ENCODE assay signal across 25 mouse cellular contexts in the genomic region with DNA sequence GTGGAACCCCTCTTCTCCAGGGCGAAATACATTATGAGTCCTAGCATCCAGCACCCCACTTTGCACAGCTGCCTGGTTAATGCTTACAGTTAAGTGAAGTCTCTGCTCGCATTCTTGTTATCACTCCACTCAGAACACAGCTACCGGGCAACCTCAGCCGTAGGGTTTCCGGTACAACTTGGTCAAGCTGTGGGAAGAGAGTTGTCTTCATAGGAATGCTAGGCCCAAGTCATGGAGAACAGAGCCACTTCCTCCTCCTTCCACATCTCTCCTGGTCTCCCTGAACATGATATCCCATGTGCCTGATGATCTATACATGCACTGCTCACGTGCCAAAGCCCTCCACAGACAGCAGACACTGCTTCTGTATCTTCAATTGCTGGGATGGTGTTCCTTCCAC. TPM values are rescaled to one million over a fixed set of nuclear protein-coding genes. Genes with fewer than 3 reads are reported as not detected.
DNase-seq lines count a peak whose midpoint lies in the region; ATAC-seq lines count a peak whose summit lies in the region.
"Had no signal": no experiment of that assay in that cellular context is flagged by ENCODE, and none has a peak within 500 bp of the region (broad histone marks: within the 10 kb centered on the region; RNA-seq: fewer than 3 reads in every experiment).

No protein-coding gene starts in this region.

- H3K9me3 ChIP-seq in heart, embryonic 11.5 days (replicated peaks; ENCODE audit: control insufficient read depth, low read length): no peaks in the 10 kb centered on the region
- no peaks in the 10 kb centered on the region for H3K9me3 ChIP-seq in heart, embryonic 10.5 days
- no peaks in the 10 kb centered on the region for H3K9me3 ChIP-seq in midbrain, embryonic 11.5 days (ENCODE audit: control insufficient read depth, low read length)
- no peaks in the 10 kb centered on the region for H3K9me3 ChIP-seq in midbrain, embryonic 16.5 days (replicated peaks; ENCODE audit: control insufficient read depth, low read length, poor library complexity, severe bottlenecking)

- no peak overlapping the region for H3K27ac ChIP-seq in heart, embryonic 11.5 days (ENCODE audit: low read depth, low read length)
- H3K27ac ChIP-seq in heart, embryonic 10.5 days: no peak overlapping the region
- H3K27ac ChIP-seq in midbrain, embryonic 11.5 days (ENCODE audit: low read depth, low read length): no peak overlapping the region
- no peak overlapping the region for H3K27ac ChIP-seq in midbrain, embryonic 16.5 days (ENCODE audit: low read length)

- no peaks in the 10 kb centered on the region for H3K36me3 ChIP-seq in heart, embryonic 11.5 days (ENCODE audit: control insufficient read depth, insufficient read depth, low read length)
- no peaks in the 10 kb centered on the region for H3K36me3 ChIP-seq in heart, embryonic 10.5 days
- no peaks in the 10 kb centered on the region for H3K36me3 ChIP-seq in midbrain, embryonic 11.5 days (ENCODE audit: control insufficient read depth, insufficient read depth, low read length)
- no peaks in the 10 kb centered on the region for H3K36me3 ChIP-seq in midbrain, embryonic 16.5 days (ENCODE audit: control insufficient read depth, insufficient read depth, low read length)
- H3K36me3 ChIP-seq: G1E had no signal

- 80% methylated on average over 6 of the region's 6 CpGs for WGBS in heart, embryonic 11.5 days (ENCODE audit: insufficient replicate concordance)
- 86% methylated on average over 6 of the region's 6 CpGs for WGBS in heart, embryonic 10.5 days
- WGBS in midbrain, embryonic 11.5 days: 93% methylated on average over 6 of the region's 6 CpGs
- 94% methylated on average over 6 of the region's 6 CpGs for WGBS in midbrain, embryonic 16.5 days

- H3K9ac ChIP-seq in heart, embryonic 11.5 days (ENCODE audit: low read depth, low read length): no peak overlapping the region
- no peak overlapping the region for H3K9ac ChIP-seq in midbrain, embryonic 11.5 days (ENCODE audit: low read length)
- no peak overlapping the region for H3K9ac ChIP-seq in midbrain, embryonic 16.5 days (ENCODE audit: low read depth, low read length)

- peak; percentile 84 for DNase-seq in heart, adult 11 months
- peak; percentile 61 for DNase-seq in heart, embryonic 10.5 days (ENCODE audit: low spot score)
- no peak for DNase-seq in heart, postnatal 4 days
- peak; percentile 57 for DNase-seq in midbrain, embryonic 11.5 days (ENCODE audit: low spot score, missing footprints)
- DNase-seq: adrenal gland, adult 2 months; adrenal gland, adult 8-10 months; adrenal gland, postnatal 10 days; adrenal gland, postnatal 14 days; adrenal gland, postnatal 25 days; adrenal gland, postnatal 36 days; B cell, adult 2 months; cerebellum, adult 11 months; cerebellum, adult 11-12 months; cerebellum, adult 18-20 months had no signal

- peaks cover 58% of the 10 kb centered on the region for H3K27me3 ChIP-seq in heart, embryonic 11.5 days (ENCODE audit: control insufficient read depth, insufficient read depth, low read length)
- peaks cover 75% of the 10 kb centered on the region for H3K27me3 ChIP-seq in heart, embryonic 10.5 days (ENCODE audit: insufficient read depth, poor library complexity, severe bottlenecking)
- H3K27me3 ChIP-seq in midbrain, embryonic 11.5 days (ENCODE audit: control insufficient read depth, insufficient read depth, low read length): peaks cover 25% of the 10 kb centered on the region
- H3K27me3 ChIP-seq in midbrain, embryonic 16.5 days (ENCODE audit: control insufficient read depth, insufficient read depth, low read depth, low read length): peaks cover 7% of the 10 kb centered on the region

- H3K4me1 ChIP-seq in heart, embryonic 11.5 days (ENCODE audit: control insufficient read depth, insufficient read depth, low read length): no peaks in the 10 kb centered on the region; the same call in 1 of the 2 replicates
- H3K4me1 ChIP-seq in heart, embryonic 10.5 days: peaks cover 27% of the 10 kb centered on the region
- H3K4me1 ChIP-seq in midbrain, embryonic 11.5 days (ENCODE audit: control insufficient read depth, insufficient read depth, low read length): peaks cover 6% of the 10 kb centered on the region
- peaks cover 8% of the 10 kb centered on the region; the same call in 1 of the 2 replicates for H3K4me1 ChIP-seq in midbrain, embryonic 16.5 days (ENCODE audit: control insufficient read depth, insufficient read depth, low read length)

- no peak for ATAC-seq in heart, embryonic 11.5 days (replicated peaks; ENCODE audit: insufficient number of reproducible peaks, low FRiP score, low TSS enrichment)
- no peak for ATAC-seq in midbrain, embryonic 11.5 days (ENCODE audit: low FRiP score)
- no peak for ATAC-seq in midbrain, embryonic 16.5 days
- ATAC-seq: activated CD4-positive, CD25-positive, alpha-beta regulatory T cell, adult 4 months; CD4-positive, CD25-positive, alpha-beta regulatory T cell, adult 4 months; Patski had no signal

- H3K4me2 ChIP-seq in heart, embryonic 11.5 days: no peak overlapping the region
- no peak overlapping the region for H3K4me2 ChIP-seq in midbrain, embryonic 11.5 days
- H3K4me2 ChIP-seq in midbrain, embryonic 16.5 days (ENCODE audit: low read length): no peak overlapping the region

- no peak overlapping the region for H3K4me3 ChIP-seq in heart, embryonic 11.5 days (ENCODE audit: low read depth, low read length)
- no peak overlapping the region for H3K4me3 ChIP-seq in heart, embryonic 10.5 days
- no peak overlapping the region for H3K4me3 ChIP-seq in midbrain, embryonic 11.5 days (ENCODE audit: low read depth, low read length)
- H3K4me3 ChIP-seq in midbrain, embryonic 16.5 days (ENCODE audit: low read depth, low read length): no peak overlapping the region

RNA-seq across cellular contexts. Expression of gene Plpp4, which starts 1.4 kb away (rescaled TPM):
- 0.21 and 0.46 TPM in 2 replicates for polyA plus RNA-seq in heart, embryonic 11.5 days (2014; fragmentation: Nextera tagmentation; extraction: Ambion mirVana)
- 0.28 and 0.34 TPM in 2 replicates for polyA plus RNA-seq in heart, embryonic 10.5 days (2016; fragmentation: Nextera tagmentation; extraction: Ambion mirVana)
- not detected for total RNA-seq in heart, postnatal 4 days (2021)
- polyA plus RNA-seq in midbrain, embryonic 11.5 days (2014; fragmentation: Nextera tagmentation; extraction: Ambion mirVana): 4.5 TPM in 2 replicates
- polyA plus RNA-seq in midbrain, embryonic 16.5 days (2015; fragmentation: Nextera tagmentation; extraction: Ambion mirVana): 11.6 and 11.9 TPM in 2 replicates
- total RNA-seq: adrenal gland, adult 18-20 months; adrenal gland, adult 2 months; adrenal gland, adult 8-10 months; adrenal gland, postnatal 14 days; adrenal gland, postnatal 25 days; adrenal gland, postnatal 36 days; CH12.LX; ES-E14; G1E; MEL had no signal
- polyA plus RNA-seq: activated CD4-positive, CD25-positive, alpha-beta regulatory T cell, adult 4 months; adrenal gland, adult 2 months; C2C12; CD4-positive, CD25-positive, alpha-beta regulatory T cell, adult 4 months; G1E; Patski had no signal
